Mouse (Mus musculus) brain, embryonic 18.5 days (tissue): ENCODE results near the gene Chpf.

Experiments
- DNase-seq: peaks from one replicate; pipeline ENCODE4 v3.0.0-alpha.2; 2012; ENCODE audit warnings: low read depth, low spot score

The Chpf gene

DNA sequence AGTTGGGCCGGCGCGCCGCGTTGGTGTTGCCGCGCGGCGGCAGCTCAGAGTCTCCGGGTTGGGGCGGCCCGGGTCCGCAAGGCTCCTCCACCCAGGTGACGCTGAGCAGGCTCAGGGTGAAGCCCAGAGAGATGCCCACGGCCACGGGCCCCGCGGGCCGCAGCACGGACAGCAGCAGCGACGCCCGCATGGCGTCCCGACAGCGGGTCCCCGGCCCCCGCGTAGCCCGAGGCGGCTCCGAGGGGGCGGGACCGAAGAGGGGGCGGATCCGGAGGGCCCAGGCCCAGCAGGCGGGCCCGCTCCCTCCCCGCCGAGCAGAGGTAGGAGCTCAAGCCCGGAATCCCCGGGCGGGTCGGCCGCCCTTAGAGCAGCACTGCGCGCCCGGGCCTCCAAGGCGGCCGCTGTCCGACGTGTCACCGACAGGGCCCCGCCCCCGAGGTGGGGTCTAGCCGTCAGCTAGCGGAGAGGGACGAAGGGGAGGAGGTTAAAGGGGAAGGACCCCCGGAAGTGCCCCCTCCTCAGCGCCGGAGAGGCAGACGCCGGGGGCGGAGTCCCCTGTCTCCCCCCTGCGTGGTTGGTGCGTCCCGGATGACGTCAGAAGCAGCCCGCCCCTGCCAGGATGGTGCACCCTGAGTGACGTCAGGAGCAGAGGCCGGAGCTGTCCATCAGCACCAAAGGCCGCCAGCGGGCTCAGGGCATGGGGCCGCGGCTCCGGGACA, at the start of gene Chpf, which contains the start of gene Tmem198:
Gene Chpf, minus strand, starts transcription at position 392 of the 719 bp plus-strand sequence.
Gene Tmem198, plus strand, starts transcription at position 617 of the 719 bp plus-strand sequence.
- DNase-seq: peak; percentile 93

DNA sequence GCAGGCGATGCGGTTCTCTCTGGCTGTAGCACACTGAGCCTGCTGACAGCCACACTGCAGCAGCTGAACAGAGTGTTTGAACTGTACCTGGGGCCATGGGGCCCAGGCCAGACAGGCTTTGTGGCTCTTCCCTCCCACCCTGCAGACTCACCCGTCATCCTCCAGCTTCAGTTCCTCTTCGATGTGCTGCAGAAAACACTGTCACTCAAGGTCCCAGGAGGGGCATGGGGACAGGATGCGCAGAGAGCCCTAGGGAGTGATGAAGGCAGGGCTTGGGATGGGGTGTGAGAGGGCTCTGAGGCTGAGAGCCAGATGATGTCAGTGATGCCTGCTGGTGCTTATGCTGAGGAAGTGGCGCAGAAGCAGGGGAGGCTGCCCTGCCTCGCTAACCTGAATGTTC, 45.6 kb upstream of the Chpf start:
- DNase-seq: no peak

DNA sequence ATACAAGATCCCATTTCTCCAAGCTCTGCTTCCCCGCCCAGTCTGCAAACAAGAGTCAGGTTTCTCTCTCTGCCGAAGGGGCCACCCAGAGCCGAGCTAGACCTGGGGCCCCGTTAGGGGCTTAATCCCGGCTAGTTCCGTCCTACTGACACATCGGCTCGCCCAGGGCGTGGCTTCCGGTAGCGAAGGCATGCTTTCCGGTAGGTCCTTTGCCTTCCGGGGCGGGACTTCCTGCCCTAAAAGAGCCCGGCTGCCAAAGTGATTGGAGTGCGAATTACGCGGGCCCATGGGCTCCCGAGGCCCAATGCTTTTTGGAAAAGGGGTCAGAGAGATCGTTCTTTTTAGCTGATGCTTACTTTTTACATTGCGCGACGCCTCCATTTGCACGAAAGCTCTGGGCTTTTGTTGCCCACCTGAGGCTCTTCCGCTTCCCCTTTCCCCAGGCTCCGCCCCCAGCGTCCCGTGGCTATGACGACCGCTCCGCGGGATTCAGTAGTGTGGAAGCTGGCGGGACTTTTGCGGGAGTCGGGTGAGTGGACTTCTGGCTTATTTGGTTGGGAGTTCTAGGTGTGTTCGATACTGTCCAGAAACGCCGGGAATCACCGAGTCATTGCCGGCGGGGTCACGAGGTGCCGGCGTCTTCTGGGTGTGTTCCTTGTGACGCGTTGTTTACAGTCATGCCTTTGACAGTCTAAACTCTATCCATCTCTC, 42.4 kb upstream of the Chpf start, which contains the start of gene Stk11ip:
Gene Stk11ip, plus strand, starts transcription at position 209 of the 711 bp plus-strand sequence.
- DNase-seq: peak; percentile 76

DNA sequence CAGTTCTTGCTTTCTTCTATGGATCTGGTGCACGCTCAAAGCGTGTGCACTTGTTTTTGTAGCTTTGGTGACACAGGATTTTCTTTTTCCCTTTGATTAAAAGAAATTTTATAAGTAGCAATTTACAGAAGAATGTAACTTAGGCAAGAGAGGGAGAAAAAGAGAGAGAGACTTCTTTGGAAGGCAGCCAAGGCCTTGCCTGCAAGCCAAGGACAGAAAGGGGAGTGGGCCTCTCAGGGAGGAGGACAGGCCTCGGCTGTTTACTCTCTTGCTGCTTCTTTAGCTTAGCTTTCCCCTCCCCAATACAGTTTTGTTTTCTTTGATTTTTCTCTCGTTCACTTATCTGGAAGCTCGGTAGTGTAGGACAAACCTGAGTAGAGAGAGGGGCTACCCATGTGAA, 40.5 kb upstream of the Chpf start:
- no peak for DNase-seq

DNA sequence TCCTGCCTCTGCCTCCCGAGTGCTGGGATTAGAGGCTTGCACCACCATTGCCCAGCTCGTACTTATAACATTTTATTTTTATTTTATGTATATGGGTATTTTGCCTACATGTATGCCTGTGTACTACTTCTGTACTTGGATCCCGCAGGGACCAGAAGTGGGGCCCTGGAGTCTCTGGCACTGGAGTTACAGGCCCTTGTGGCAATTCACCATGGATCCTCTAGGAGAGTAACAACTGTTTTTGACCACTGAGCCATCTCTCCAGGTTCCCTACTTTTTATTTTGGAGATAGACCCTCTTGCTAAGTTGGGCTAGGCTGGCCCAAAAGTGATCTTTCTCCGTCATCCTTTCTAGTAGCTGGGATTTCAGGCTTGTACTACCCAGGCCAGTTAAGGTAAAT, 39.3 kb upstream of the Chpf start:
- no peak for DNase-seq

DNA sequence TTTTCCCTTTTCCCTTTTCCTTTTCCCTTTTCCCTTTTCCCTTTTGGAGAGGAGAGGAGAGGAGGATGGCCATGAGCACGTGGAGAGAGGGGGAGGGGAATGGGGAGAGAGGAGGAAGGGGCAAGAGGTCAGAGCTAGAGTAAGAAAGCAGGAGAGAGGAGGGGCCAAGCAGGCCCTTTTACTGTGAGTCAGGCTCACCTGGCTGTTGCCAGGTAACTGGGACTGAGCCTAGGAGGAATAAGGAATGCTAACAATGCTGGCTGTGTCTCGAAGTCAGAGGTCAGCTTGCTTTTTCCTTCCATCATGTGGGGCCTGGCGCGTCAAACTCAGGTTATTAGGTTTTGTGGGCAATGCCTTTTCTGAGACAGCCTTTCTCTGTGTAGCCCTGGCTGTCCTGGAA, 38.9 kb upstream of the Chpf start:
- no peak for DNase-seq

DNA sequence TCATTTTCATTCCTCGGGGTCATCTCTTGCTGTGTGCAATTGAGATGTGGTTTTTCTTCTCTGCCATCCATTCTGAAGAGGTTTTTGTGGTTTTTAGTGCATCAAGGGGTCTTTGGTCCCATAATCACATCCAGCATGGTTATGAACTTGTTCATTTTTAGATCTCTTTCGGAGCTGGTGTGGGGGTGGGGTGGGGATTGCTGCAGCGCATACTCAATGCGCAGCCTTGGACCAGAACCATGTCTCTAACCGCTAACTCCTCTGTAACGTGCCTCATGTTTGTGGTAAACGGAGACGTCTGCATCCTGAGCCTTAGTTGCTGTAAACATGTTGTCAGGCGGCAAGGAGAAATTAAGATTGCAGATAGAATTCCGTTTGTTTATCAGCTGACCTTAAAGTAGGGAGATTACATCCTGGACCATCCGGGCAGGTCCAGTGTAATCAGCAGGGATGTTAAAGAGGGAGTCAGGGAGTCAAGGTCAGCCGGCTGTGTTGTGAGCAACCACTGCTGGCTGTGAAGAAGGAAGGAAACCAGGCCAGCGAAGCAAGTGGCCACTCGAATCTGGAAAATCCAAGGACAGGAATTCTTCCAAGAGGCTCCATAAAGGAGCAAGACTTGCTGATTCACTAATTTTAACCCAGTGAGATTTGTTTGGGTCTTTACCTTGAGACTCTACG, 37.7 kb upstream of the Chpf start:
- no peak for DNase-seq

DNA sequence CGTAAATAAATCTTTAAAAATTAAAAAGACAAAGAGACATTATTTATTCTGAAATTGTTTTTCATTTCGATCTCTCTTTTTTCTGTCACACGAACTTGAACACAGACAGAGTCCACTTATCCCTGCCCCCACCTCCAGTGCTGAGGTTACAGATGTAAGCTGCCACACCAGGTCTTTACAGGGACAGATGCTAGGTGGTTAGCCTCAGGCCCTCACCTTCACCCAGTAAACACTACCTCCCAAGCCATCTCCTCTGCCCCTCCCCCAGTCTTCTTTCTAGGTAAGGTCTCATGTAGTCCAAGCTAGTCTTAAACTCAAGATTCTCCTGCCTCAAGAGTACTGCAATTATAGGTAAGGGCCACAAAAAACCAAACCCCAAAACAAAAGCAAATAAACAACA, 33.4 kb upstream of the Chpf start:
- DNase-seq: no peak

DNA sequence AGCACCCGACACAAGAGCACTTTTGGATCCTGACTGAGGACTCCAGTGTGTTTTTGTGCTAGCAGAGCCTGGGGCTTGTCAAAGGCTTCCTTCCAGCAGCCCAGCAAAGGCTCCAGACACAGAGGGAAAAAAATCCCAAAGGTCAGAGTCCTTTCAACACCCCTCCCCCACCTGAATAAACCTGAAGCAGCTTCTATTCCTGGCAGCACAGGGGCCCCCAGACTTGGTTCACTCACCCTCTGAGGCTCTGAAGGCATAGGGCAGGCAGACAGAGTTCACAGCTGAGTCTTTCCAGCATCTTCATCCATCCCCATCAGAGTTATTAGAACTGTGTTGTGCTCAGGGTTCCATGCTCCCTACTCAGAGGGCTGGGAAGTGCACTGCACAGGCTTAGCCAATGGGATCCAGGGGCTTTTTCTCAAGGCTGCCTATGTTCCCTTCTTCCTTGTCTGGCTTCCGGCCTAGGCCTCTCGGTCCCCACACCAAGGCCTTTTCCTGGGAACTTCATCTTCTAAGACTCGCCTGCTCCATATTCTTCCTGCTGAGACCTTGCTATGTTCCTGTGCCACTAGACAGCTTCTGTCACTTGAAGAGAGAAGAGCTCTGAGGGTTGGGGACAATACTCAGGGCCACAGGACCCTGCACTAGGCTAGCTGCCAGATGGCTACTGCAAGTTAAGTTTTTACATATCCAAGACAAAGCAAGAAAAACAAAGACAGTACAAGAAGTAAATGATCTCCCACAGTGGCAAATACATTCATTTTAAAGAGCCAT, 32.5 kb upstream of the Chpf start:
- DNase-seq: no peak

DNA sequence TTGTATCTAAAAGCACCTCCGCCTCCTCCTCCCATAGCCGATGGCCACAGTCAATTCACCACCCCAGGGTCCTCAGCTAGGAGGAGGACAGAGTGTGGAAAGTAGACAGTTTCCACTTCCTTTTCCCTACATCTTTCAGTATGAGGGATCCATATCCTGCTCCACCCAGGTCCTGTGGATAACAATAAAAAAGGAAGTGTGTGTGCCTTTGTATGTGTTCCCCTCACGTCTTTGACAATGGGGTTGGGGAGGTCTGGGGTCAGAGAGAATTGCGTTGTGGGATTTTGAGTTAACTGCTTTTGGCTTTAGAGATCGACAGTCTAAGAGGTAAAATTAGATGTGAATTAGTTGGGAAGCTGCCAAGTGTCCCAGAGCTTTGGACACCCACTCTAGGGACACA, 31.0 kb upstream of the Chpf start:
- no peak for DNase-seq

DNA sequence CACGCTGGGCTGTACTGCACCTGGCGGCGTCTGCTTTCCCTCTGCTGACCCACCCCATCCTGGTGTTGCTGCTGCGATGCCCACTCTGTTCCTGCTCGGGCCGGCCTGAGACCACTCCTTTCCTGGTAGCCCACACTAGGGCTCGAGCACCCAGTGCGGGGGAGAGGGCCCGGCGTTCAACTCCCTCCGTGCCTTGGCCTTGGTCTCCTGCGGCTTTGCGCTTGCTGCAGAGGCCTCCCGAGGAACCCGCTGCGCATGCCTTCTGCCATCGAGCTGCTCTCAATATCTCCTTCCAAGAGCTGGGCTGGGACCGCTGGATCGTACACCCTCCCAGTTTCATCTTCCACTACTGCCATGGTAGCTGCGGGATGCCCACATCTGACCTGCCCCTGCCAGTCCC, 30.5 kb upstream of the Chpf start:
- DNase-seq: no peak

DNA sequence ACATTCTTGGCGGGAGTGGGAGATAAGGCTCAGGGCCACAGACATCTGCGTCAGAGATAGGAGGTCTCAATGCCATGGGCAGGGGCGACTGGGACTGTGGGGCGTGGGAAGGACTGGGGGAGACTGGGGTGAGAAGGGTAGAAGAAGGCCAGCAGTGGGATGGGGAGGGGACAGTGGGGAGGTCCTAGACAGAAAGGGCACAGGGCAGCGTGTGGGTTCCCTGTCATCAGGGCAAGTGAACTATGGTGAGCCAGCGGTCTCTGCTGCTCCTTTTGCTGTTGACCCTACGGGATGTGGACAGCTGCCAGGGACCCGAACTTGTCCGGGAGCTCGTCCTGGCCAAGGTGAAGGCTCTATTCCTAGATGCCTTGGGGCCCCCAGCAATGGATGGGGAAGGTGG, 27.9 kb upstream of the Chpf start, which contains the start of gene Inha:
Gene Inha, plus strand, starts transcription at position 72 of the 400 bp plus-strand sequence.
- DNase-seq: no peak

DNA sequence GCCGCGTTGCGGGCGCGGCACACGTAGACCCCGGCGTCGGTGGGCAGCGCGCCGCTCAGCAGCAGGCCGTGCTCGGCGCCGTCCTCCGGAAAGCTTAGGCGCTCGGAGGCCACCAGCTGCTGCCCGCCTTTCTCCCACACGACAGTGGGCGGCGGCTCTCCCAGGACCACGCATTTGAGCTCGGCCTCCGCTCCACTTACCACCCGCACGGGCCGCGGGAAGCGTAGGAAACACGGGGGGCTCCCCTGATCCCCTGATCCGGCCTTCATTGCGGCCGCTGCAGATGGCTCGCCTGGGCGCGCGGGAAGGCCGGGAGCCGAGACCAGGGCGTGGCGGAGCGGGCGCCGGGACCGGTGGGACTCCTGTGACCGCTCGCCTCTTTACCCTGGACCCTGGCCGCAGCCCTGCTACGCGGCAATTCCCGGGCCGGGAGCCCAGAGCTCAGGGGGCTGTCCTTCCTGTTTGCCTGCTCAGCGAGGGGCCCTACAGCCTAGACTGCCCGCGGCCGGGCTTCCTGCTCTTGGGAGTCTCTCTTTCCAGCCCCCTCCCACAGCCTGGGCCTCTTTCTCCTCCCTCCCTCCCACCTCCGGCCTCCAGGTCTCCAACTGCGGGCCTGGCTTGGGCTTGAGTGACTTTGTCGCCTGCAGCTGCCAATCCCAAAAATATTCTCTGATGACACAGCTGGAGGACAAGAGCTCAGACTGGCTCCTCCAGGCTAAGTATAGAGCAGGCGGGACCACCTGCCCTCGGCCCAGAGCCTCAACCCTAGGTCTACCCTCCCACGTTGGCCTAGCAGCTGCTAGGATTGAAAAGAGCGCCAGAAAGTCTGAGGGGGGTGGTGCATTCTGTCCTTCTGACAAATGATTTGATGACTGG, 27.1 kb upstream of the Chpf start, which contains the start of gene Obsl1:
Gene Obsl1, minus strand, starts transcription at position 497 of the 876 bp plus-strand sequence.
- no peak for DNase-seq

DNA sequence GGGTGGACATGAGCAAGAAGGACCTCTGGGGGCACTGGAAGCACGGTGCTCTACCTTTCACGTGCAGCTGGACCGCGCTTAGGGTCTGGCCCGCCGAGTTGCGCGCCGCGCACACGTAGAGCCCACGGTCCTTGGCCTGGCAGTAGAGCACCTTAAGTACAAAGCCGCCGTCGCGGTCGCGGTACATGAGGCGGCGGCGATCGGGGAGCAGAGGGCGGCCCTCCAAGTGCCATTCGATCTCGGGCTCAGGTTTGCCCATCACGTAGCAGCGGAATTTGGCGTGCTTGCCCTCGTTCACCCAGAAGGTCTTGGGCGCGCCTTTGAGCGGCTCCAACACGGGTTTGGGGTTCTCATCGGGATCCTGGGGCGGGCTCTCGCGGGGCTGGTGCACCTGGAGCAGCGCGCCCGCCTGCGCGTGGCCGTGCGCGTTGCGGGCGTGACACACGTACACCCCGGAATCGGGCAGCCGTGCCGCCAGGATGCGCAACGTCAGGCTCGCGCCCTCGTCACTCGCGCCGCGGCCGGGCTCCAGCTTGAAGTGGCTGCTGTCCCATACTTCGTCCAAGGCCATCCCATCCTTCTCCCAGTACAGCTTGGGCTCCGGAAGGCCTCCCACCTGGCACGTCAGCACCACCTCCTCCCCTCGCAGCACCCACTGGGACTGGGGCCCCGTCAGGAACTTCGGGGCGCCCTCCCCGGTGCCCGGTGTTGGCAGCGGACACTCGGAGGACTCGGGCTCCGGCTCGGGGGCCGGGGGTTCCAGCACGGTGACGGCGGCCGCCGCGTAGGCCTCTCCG, 26.2 kb upstream of the Chpf start:
- DNase-seq: no peak

DNA sequence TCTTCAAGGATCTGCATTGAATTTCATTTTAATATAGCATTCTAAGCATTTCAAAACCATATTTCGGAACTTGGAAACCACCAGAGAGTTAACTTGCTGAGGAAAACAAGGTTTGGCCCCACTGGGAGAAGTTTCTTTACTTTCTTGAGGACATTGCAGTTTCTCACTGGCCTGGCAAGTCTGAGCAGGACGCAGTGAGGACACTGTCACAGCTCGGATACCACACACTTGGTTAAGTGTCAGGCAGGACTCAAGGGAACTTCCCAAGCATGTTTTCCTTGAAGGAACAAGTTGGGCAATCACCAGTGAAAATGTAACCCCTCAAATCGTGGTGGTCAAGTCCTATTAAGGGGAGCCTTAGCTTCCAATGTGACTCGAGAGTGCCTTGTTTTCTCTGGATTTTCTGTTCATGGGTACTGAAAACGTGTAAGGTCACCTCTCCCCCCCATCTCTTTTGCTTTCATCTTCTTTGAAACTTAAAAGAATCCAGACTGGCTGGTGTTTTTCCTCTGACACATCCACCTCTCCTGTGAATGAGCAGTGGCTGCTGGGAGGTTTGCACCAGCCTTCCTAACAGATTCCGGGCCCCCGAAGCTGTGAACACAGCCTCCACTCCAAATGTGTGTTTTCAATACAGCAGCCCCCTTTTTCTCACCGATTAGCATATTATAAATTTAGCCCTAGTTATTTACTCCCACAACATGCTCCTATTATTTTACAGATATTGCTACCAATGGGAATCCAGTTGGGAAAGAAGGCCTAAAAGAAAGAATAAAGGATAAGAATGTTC, 25.3 kb upstream of the Chpf start:
- no peak for DNase-seq

DNA sequence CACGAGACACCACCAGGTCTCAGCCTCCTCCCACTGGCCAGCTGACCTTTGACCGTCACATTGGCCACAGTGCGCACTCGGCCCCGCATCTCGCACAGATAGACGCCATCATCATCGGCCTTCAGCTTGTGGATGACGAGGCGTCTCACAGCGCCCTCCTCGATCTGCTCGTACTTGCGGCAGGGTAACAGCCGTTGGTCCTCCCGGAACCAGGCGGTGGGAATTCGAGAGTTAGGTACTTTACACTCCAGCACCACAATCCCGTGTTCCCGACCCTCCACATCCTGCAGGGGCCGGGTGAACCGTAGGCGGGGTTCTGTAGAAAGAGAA, 24.5 kb upstream of the Chpf start:
- no peak for DNase-seq

DNA sequence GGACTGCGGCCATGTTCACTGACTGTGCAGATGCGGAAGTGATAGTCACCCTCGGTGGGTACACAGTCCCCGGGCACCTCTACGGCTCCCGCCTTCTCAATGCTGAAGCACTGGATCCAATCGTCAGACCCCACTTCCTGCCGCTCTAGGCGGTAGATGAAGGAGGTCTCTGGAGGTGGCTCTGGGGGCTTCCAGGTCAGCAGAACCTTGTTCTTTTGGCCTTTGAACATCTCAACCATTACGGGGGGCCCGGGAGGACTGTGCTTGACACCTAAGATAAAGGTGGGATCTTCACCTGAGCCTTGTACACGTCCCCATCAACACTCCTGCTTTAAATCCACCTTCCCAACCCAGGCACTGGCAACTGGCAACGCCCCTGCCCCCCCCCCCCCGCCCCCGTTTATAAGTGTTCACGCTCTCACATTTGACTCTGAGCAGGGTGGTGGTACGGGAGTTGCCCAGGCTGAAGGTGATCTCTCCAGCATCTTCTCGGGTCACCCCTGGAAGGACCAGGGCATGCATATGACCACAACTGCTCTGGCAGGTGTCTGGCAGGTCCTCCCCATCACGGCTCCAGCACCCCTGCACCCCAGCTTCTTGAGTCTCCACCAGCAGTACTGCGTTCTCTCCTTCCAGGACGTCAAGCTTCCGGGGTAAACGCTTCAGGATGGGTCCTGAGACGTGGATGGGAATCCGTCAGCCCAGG, 24.0 kb upstream of the Chpf start:
- no peak for DNase-seq

DNA sequence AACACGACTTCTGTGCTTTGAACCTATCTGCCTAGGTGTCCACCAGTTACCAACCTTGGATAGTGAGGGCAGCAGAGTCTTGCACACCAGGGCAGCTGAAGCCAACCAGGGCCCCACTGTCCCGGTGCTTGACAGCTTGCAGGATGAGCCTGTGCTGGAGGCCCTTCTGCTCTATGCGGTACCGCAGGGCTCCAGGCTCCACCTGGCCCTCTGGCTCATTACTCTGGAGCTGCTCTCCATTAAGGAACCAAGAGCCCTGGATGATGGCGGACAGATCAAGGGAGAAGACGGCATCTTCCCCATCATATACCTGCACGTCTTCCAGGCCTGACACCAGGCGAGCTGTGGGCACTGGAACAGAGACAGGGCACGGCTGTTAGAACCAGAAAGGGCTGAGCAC, 22.8 kb upstream of the Chpf start:
- DNase-seq: no peak

DNA sequence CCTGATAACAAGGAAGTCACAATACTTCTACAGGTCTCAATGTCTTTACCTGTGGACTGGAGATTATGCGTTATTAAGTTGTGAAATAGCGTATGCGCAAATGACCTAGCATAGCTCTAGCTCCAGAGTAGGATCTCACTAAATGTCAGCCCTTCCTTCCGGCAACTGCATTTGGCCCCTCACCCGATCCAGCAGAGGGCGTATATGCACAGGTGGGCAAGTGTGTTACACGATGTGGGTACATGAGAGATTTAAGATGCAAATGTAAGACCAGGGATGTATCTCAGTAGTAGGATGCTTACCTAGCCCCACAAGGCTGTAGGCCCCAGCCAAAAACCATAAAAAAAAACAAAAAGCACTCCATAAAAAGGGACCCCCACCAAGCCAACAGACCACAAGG, 20.3 kb upstream of the Chpf start:
- no peak for DNase-seq
